Mouse (Mus musculus) adrenal gland, adult 8-10 months (tissue): ENCODE results near the gene Foxj3. TPM values are rescaled to one million over a fixed set of nuclear protein-coding genes. Genes with fewer than 3 reads are reported as not detected.

ENCODE experiments used
- DNase-seq: peaks from one replicate; pipeline ENCODE4 v3.0.0; 2022
- total RNA-seq, 4 experiments: library from RNA; stranded (reverse); gene quantifications; 2 replicates each; pipeline ENCODE4 v1.2.4; 2022

The Foxj3 gene
- total RNA-seq, 4 experiments from 2014 or later, result 36.4 to 54.2 (median 52.0) TPM

DNA sequence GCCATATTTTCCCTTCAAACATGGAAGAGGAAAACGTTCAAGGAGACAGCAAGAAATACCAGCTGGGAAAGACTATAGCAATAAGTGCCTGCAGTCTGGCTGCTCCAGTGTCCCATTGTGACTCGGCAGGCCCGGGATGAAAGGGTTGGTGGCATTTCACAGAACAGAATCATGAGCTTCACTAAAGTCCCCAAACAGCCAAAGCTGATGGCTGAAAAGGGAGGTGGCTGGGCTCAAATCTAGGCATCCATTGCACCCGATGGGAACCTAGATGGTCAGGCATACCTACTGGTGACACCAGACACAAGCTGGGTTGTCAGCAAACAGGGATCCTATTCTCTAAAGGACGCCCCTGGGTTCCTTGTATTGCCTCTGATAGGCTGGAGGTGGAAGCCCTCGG is 101.1 kb downstream of the Foxj3 start:
- DNase-seq, result no peak

DNA sequence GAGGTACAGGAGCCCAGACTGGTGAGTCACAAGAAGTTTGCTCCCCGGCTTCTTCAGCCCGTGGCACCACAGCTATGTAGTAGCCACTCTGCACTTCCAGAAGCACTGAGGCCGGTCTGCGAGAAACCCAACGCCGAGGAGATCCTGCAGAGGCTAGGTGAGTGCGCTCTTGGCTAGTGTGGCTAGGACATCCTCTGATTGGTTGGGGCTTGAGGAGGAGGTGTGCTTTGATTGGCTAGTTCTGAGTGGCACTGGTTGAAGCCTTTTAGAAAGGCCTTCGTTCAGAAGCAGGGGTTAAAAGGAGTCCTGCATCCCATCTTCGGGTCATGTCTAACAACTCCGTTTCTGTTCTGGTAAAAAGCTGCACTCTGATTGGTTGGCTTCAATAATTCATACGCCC is 101.9 kb downstream of the Foxj3 start:
- no peak for DNase-seq

DNA sequence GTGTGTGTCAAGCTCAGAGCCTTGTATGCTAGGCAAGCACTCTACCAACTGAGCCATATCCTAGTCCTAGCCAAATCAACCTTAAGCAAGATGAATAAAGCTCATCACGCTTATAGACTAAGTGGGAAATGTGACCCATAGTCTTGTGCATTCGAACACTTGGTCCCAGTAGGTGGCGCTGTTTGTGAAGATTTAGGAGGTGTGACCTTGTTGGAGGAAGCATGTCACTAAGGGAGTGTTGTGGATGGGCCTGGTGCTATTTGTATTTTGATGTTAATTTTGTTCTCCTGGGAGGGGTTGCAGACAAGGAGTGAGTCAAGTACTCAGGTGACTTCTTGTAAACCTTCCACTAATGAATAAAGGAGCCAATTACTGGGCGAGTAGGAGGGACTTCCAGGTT is 105.9 kb downstream of the Foxj3 start:
- DNase-seq, result no peak

DNA sequence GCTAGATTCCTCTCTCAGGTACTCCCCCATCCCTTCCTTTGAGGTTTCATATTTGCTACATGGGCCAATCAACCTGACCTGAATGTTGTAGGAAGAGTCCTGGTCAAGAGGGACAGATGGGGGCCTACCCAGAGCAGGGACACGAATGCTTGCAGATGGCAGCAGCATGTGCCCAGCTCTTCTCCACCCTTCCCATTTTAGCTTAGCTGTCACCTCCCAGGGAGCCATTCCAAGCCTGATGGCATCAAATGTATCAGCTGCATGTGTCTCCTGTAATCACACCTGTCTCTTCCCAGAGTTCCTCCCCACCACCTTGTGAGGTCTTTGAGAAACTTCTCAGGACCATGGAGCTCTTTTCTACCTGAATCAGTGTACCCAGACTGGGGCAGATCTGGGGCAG is 120.2 kb downstream of the Foxj3 start:
- no peak for DNase-seq

DNA sequence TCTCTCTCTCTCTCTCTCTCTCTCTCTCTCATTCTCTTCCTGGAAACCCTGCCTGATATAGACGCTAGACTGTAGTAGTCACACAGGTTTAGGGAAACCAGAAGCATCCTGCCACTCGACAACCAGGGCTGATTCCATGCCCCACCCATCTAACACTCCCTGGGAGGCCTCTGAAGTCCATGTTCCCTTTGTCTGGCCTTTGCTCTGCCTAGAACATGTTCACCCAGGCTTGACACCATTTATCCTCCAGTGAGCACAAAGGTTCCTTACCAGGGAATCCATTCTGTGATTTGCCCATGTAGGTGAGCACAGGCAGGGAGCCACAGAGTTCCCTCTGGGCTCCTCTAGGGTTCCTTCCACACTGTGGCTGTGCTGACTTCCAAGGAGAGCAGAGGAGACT is 121.4 kb downstream of the Foxj3 start:
- no peak for DNase-seq

DNA sequence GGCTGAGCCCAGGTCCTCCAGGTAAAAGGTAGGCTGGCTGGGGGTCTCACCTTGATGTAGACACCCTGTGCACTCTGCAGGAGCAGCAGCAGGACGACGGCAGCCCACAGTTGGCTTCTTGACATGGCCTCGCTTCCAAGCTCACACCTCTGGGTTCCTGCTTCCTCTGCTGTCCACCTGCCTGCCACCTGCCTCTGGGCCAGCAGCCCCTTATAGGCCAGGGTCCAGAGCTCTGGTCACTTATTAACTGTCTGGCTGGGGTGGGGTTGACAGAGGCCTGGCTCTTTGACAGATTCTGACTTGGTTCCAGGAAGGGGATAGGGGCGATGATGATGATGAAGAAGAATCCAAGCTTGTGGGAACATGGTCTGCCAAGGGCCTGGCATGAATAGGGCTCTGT is 121.9 kb downstream of the Foxj3 start, which contains the start of gene Guca2b:
Gene Guca2b, minus strand, starts transcription at position 224 of the 400 bp plus-strand sequence.
- no peak for DNase-seq

DNA sequence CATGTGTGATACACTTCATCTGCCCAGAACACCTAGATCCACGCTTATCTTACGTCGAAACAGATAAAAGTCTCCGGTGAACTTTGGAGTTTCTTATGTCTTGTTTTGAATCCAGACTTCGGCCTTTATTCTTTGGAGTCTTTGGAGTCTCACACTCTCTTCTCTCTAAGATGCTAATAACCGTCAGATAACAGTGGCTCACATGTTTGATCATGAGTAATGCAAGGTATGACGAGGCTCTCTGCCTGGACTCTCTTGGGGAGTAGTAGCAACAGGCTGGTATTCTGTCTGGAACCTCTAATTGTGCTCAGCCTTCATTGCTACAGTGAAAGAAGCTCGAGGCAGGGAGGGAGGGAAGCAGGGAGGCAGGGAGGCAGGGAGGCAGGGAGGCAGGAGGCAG is 123.2 kb downstream of the Foxj3 start:
- DNase-seq, result no peak

DNA sequence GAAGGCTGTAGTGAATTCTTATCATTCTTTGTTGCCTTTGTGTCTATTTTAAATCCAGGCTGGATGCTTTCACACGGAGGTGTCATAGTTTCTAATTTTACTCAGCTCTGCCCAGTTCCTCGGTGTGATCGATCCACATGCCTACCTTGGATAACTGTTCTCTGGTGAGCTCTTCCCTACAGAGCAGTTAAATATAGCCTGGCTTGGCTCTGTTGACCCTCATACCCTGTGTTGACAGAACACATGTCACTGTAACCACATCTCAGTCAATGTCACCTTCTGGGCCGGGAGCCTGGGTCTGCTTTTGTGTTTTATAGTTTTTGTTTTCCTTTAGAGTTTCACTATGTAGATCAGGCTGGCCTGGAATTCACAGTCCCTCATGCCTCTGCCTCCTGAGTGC is 125.3 kb downstream of the Foxj3 start:
- no peak for DNase-seq

DNA sequence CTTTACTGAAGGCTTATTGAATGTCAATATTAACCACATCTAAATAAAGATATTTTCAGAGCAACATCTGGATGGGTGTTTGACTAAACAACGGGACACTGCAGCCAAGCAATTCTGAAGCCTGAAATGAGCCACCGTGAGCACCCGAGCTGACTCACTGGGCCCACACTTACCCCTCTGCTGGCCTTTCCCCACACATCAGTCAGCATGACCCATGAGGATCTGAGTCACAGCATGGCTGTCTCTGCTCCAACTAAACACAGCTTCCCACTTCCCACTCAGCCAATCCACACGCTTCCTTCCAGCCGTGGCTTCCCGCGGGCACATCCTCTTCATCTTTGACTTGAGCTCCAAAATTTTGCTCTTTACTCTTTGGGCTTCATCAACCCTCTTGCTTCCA is 126.2 kb downstream of the Foxj3 start:
- peak; percentile 44 for DNase-seq

DNA sequence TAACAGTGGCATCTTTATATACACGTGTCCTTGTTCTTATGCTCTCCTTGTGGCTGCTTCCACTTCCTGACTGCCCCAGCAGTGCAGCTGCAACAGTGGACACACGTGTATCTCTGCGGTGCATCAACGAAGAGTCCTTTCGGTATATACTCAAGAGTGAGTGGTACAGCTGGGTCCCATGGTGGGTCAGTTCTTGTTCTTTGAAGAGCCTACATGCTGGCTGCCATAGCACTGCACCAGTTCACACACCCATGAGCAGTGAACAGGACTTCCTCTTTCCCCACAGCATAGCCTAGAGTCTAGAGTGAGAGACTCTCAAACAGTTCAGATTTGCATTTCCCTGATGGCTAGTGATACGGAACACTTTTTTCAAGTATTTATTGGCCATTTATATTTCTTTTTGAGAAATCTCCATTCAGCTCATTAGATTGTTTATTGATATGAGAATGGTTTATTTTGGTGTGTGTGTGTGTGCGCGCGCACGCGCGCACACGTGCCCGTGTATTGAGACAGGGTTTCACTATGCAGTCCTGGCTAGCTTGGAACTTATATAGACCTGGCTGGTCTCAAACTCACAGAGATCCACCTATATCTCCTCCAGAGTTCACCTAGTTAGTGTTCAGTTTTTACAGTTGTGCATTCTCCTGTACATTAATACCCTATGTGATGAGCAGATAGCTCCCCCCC is 126.7 kb downstream of the Foxj3 start:
- DNase-seq, result no peak

DNA sequence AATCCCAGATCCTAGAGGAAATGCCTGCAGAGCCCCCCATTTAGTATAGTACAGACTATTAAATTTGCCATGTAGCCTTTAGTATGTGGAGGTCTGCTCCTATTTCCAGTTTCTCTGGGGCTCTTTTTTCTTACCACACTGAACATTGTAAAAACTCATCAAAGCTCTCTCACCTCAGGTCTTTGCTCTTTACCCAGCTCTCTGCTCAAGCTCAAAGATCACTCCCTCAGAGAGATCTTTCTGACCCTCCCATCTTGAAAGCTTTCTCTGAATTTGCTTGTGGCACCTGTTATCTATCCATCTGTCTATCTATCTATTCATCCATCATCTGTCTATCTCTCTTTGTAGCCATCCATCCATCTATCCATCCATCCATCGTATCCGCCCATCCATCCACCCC is 128.4 kb downstream of the Foxj3 start:
- no peak for DNase-seq

DNA sequence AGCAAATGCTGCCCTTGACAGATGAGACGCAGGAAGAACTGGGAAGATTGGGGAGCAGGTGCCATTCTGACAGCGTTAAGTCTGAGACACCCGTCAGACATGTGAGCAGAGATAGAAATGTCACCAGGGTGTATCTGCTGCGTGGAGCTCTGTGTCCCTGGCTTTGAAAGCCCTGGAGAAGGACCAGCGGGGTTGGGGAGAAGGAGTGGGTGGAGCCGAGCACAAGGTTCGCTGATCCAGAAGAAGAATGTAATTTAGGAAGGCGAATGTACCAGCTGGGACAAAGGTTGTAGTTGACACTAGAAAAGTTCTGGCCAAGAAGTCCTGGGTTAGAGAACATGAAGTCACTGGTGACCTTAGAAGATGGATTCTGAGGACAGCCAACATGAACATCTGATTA is 129.3 kb downstream of the Foxj3 start:
- DNase-seq, result peak; percentile 15

DNA sequence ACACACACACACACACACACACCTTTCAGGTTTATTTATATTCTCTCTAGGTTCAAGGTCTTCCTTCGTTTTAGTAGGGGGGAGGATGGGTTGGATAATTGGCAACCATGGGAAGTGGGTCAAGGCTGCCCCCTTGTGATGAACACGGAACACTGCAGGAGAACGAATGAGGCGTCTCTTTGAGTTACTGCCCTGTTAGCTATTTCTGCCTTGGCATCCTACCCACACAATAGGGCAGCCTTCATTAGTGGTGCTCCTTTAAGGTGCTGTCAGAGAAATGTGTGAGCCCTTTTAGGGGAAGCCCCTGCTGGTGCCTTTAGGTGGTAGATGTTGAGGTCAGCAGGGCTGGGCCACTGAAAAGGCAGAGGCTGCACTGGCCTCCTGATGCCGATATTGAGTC is 130.7 kb downstream of the Foxj3 start:
- DNase-seq, result peak; percentile 24

DNA sequence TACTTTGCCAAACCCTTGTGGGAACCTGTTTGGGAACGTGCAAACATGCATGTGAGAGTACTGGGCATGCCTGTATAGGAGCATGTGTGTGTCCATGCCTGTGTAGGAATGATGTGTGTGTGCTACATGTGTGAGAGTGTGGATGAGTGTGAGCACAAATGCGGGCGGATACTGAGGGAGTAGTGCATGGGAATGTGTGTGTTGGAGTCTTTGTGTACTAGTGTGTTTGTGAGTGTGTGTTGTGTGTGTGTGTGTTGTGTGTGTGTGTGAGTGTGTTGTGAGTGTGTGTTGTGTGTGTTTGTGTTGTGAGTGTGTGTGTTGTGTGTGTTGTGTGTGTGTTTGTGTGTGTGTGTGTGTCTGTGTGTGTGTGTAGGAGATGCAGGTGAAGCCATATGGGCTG is 131.4 kb downstream of the Foxj3 start:
- DNase-seq, result no peak

DNA sequence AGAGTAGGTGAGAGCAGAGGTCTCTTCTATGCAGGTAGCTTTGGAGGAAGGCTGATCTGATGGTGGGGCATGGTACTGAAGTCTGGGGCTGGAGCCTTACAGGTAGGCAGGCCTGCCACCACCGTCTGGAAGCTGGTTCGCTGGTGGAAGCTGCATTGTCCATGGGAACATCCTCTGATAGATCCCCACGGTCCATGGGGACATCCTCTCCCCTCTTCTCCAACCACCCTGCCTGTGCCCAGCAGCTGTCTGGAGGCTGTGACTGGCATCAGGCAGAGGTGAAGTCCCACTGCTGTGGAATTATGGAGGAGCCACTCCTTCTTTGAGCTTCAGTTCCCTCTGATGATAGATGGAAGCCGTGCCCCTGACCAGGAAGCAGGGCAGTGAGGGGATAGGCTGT is 131.8 kb downstream of the Foxj3 start:
- DNase-seq, result no peak

DNA sequence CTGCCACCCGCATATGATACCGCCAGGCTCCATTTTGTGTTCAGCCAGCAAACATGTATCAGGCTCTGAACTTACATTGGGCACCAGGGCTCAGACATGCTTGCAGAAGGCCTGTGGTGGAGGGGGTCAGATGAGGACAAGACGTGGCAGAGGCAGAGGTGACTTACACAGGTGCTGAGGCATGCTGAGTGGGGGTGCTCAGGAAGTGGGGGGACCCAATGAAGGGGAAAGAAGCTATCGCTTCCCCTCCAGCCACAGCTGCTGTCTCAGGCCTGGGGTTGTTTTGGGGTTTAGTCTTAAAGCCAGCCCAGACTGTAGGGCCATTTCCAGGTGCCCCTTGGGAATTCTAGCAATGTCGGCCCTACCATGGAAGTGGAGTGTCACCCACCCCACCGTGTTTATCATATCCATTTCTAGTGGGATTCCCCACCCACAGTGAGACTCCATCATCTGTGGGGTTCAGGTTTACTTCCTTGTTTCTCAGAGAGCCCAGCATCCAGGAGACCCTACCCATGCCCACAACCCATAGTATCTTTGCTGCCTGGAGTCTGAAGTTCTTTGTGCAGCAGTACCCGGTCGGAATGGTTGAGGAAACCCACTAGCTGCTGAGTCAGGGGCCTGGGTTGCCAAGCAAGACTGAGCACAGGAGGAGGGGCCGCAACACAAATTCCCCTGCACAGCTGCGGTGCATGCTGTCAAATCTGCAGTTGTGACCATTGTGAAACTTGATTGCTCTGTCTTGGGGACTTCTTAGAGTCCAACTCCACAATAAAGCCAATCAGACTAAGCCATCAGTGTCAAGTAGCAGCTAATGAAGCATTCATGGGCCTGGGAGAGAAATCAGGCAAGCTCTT is 132.8 kb downstream of the Foxj3 start:
- DNase-seq, result no peak

DNA sequence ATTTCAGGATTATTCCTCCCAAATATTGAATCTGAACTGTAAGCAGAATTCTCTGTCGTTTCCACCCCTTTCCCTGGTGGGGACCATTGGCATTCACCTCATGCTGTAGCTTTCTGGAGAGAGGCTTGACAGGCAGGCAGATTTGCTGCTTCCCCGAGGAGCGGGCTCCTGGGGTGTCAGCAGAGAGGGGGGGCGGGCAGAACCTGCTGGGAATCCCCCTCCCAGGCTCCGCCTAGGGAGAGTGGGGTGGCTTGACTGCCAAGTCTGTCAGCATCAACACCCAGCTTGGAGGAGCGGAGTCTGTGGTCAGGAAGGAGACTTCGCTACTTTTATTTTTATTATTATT is 133.4 kb downstream of the Foxj3 start:
- DNase-seq, result no peak

DNA sequence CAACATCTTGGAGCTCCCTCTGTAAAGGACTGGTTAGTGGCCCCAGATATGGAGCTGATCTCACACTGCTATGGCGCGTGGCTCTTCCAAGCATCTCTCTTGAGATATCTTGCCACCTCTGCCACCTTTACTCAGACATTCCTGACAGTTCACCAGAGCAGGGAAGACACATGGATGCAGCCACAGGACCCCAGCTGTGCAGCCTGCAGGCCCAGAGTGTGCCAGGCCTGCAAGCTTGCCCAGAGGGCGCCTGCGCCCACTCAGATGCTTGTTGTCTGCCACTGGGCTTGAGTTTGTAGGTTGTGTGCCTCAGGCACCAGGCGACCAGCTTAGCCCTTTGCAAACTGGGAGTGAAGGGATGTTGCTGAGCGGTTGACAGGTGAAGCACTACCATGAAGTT is 133.9 kb downstream of the Foxj3 start:
- DNase-seq, result no peak

DNA sequence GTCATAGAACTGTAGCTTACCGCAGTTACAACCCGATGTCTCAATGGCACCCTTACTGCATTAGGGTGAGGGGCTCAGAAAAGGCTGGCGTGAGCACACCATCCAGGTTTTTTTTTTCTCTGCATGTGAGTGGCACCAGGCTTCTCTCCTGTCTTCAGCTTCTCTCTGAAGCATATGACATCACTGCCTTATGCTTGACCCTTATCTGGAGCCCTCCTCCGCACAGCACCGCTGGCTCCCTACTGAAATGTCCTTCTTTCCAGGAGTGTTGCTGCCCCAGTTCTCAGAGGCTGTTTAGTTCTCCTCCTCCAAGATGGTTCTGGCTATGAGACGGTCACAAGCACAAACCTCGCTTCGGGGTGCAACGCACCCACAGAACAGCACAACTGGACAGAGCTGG is 134.4 kb downstream of the Foxj3 start:
- no peak for DNase-seq

DNA sequence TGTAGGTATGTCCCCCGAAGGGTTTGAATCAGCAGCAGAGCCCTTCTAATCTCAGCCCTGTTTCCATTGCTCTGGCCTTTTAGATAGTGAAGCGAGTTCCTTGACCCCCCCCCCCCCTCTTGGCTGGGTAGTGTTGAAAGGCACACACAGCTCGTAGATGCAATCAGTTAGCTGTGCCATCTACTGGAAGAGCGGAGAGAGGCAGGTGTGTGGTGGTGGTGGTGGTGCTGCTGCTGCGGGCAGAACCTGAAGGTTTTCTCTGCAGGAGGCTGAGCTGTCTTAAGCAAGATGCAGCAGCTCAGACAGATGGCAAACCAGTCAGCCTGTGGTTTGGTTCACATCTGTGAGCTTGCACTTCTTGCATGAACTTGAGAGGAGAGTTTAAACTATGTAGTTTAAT is 135.9 kb downstream of the Foxj3 start:
- DNase-seq, result no peak
